Mouse (Mus musculus): ENCODE data around the gene Hmg20b. TPM values are rescaled to one million over a fixed set of nuclear protein-coding genes. Genes with fewer than 3 reads are reported as not detected.

The Hmg20b gene
- total RNA-seq, 4 experiments from 2014 or later = 16.9 to 22.8 (median 21.1) TPM

DNA sequence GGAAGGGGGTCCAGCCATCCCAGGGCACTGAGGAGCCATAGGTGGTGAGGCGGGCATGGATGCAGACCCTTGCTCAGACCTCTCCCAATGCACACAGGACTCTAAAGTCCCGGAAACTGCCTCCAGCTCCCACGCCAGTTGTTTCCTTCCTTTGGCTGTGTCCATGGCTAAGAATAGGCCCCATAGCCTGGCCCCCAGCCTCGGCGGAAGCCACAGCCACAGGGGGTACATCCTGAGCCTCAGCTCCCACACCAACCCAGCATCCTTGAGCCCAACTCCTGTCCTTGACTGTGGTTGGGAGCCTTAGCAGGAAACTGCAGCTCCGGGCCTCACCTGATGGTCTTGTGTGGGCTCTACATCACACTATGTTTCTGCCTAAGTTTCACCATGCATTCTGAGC is 23.4 kb downstream of the Hmg20b start:
- no peak for DNase-seq (ENCODE audit: low spot score in 2 of 2)

DNA sequence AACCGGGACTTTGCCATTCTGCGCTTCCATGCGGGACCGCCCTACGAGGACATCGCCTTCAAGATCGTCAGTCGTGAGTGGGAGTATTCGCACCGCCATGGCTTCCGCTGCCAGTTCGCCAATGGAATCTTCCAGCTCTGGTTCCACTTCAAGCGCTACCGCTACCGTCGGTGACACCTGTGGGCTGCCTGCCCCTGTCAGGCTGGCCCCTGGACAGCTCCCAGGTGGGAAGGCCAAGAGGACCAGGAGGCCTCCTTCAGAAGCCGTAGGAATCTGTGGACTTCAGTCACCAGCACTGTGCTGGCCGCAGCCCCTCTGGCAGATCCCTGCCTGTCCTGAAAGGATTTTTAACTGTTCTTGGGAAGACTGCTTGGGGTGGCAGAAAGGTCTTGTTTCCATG is 24.5 kb downstream of the Hmg20b start:
- DNase-seq (ENCODE audit: low spot score in 2 of 2) = no peak

DNA sequence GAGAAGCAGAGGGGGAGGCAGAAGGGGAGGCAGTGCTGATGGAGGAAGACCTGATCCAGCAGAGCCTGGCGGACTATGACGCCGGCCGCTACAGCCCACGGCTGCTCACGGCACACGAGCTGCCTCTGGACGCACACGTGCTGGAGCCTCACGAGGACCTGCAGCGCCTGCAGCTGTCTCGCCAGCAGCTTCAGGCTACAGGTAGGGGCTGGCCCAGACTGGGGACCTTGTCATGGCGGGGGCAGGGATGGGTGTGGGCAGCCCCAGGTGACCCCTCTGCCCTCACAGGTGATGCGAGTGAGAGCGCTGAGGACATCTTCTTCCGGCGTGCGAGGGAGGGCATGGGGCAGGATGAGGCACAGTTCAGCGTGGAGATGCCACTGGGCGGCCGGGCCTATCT is 25.1 kb downstream of the Hmg20b start:
- no peak for DNase-seq (ENCODE audit: low spot score in 2 of 2)

DNA sequence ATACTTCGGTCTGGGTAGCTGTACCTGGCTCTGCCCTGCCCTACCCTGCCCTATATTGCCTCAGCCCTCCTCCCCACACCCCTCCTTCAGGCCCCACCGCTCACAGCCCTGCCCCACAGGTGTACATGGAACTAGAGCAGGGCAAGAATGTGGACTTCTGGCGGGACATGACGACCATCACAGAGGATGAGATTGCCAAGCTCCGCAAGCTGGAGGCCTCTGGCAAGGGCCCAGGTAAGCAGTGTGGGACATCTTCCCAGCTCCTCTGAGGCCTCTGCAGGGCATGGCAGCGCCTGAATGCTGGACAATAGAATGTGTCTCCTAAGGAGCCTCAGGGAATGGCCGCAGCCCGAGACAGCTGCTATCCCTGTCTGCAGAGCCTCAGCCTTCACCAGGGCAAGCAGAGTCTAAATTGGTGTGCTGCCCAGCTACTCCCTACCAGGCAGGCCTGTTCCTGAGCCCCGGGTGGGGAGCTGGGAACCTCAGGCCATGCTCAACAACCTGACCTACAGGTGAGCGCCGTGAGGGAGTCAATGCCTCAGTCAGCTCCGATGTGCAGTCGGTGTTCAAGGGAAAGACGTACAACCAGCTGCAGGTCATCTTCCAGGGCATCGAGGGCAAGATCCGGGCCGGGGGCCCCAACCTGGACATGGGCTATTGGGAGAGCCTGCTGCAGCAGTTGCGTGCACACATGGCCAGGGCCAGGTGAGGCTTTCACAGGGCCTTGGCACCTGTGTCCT is 26.3 kb downstream of the Hmg20b start:
- DNase-seq (ENCODE audit: low spot score in 2 of 2) = no peak

DNA sequence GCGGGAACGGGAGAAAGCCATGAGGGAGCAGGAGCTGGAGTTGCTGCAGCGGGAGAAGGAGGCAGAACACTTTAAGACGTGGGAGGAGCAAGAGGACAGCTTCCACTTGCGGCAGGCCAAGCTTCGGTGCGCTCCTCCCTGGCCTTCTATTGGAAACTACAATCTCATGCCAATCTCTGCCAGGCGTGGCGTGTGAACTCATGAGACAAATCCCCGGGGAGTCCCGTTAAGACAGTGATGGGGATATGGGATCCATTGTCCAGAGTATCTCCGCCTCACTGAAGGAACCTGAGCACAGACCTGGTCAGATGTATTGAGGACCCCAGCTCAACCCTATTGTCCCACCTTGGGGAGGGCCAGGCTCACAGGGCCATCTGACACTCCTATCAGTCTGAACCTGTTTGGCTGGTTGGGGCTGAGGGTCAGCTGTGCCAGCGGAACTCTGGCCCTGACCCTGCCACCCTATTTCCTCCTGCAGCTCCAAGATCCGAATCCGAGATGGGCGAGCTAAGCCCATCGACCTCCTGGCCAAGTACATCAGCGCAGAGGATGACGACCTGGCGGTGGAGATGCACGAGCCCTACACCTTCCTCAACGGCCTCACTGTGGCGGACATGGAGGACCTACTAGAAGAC is 27.0 kb downstream of the Hmg20b start:
- DNase-seq (ENCODE audit: low spot score in 2 of 2) = no peak

DNA sequence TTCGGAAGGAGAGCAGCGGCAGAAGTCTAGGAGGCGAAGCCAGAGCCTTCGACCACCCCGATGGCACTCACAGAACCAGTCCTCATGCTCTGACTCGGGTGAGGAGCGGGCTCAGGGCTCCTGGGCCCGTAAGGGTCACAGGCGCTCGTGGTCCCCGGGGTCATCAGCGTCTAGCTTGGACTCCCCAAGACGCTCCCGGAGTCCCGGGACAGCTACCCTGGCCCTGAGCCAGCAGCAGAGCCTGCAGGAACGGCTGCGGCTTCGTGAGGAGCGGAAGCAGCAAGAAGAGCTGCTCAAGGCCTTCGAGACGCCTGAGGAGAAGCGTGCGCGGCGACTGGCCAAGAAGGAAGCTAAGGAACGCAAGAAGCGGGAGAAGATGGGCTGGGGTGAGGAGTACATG is 27.8 kb downstream of the Hmg20b start:
- DNase-seq (ENCODE audit: low spot score in 2 of 2) = no peak

DNA sequence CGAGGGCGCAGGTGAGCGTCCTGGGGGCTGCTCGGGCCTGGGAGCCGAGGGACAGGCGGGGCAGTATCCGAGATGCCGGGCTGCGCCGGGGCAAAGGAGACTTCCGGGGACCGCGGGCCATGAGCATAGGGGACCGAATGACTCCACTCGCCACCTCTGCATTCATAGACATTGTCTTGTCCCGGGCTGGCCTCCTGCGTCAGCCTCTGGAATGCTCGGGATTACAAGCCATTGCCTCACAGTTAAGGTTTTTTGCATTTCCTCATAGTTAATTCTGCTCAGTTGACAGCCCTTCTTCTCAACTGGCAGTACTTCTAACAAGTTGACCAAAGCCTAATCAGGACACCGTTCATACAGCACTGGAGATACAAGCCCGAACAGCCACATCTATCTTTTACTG is 28.8 kb downstream of the Hmg20b start:
- DNase-seq (ENCODE audit: low spot score in 2 of 2) = no peak

DNA sequence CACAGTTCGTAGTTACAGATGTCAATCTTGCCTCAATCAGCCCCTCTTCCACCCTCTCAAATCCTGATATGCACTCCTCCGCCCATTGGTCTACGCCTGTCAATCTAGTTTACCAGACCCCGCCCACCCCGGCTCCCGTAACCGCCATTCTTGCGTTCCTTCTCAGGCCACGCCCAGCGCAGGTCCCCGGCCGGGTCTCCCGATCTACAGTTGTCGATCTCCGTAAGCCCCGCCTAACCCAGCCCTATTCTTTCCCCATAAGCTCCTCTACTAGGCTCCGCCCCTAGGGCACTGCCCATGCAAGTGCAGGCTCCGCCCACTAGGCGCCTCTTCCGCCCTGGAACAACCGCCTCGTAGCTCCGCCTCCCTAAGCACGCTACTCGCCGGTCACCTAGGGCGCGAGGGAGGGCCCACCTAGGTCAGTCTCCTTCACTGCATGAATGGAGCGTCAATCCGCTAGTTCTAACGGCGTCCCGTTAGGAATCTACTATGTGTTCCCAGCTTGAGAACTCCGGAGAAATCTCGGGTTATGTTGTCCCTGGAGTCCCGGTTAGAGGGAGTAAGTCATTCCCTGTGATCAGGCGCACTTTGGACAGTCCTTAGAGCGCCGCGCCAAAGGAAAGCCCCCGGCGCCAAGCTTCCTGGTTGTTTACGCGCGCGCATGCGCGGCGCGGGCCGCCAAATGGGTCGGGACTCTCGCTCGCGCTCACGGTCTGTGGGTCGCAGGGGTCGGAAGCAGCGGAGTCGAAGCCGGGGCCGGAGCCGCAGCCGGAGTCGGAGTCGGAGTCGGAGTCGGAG is 29.5 kb downstream of the Hmg20b start, which contains the start of gene Cactin:
Gene Cactin, plus strand, starts transcription at position 554 of the 798 bp plus-strand sequence.
- DNase-seq (ENCODE audit: low spot score in 2 of 2) = peak; percentile 100

DNA sequence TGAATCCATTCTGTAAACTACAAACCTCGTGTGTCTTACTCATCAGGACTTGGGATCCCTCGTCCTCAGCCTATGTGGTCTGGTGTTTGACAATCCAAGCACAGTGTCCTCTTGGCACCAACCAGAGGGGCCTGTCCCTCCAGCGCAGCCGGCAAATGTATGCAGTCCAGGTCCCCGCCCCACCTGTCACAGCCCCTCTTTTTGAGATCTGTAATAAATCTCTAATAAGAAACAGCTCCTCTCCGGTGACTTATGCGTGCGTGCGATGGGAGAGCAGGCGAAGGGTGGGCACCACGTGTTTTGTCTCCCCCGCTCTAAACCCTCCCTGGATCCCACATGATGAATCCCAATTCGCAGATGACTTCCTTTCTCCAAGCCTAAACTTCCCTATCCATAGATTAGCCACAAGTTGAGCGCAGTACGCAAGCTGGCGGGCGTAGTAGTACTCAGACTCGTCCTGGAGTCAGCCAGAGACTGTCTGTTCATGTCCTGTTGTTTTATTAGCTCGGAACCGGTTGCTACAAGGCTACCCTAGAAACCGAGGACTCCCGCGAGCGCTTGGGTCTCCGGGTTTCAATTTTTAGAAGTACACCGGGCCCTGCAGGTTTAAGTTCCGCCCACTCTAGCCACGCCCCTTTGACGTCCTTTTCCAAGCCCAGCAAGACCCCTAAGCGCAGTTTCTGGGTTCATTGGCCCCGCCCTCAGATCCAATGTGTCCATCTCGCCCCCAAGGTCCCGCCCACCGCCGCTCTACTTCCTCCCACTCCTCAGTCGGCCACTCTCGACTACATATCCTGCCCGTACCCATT is 30.3 kb downstream of the Hmg20b start:
- no peak for DNase-seq (ENCODE audit: low spot score in 2 of 2)

DNA sequence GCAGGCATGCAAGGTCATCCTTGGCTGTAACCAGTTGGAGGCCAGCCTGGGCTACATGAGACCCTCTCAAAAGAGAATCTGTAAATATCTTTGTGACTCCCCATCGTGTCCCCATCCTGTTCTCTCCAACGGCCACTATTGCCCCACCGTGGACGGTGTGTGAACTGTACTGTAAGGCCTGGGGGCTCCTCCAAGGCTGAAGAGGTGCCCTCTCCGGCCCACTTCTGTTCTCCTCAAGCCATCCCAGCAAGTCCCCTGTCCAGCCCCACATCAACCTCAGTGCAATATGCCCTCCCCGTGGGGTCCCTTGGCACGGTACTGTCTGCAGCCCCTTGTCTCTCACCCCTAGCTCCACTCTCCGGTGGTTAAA is 31.0 kb downstream of the Hmg20b start:
- no peak for DNase-seq (ENCODE audit: low spot score in 2 of 2)

DNA sequence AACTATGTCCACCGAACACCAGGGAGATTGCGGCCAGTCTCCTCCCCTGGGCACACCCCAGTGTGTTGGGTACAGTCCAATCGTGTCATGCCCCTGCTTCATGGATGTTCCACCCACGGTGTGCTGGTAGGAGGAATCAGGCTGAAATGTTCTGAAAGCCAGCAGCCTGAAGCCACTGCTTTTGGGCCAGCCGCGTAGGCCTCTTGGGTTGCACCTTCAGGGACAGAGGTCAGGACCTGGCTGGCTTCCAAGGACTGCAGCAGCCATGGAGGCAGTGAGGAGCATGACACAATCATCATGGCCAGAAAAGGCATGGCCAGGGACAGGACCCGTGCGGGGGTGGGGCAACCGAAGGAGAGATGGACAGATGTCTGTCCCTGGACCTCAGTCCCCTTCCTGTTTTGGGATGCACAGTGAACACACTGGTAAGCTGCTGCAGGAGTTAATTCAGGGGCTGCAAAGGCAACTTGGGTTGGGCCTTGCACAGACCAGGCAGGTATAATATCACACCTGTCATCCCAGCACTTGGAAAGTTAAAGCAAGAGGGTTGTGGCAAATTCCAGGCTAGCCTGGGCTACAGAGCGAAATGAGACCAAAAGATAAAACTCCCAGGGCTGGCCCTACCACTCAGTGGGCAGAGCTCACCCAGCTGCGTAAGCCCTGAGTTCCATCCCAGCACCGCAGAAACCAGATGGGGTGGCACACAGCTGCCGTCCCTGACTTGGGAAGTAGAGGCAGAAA is 31.5 kb downstream of the Hmg20b start:
- DNase-seq (ENCODE audit: low spot score in 2 of 2) = peak in 1 of 2 experiments; percentile 43

DNA sequence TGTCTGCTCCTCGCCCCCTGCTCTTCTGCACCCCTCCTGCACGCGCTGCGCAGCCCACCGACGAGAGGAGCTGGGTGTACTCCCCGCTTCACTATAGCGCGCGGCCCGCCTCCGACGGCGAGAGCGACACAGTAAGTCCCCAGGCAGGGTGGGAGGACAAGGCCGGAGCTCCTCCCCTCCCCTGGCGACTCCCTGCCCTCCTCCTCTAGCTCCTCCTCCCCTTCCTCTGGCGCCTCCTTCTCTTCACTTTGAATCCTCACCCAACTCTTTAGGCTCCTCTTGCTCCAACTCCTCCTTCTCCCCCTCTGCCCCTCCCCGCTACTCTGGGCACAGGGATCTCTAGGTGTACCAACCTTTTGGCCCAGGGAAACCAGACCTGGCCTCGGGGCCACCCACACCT is 33.0 kb downstream of the Hmg20b start:
- DNase-seq (ENCODE audit: low spot score in 2 of 2) = no peak

DNA sequence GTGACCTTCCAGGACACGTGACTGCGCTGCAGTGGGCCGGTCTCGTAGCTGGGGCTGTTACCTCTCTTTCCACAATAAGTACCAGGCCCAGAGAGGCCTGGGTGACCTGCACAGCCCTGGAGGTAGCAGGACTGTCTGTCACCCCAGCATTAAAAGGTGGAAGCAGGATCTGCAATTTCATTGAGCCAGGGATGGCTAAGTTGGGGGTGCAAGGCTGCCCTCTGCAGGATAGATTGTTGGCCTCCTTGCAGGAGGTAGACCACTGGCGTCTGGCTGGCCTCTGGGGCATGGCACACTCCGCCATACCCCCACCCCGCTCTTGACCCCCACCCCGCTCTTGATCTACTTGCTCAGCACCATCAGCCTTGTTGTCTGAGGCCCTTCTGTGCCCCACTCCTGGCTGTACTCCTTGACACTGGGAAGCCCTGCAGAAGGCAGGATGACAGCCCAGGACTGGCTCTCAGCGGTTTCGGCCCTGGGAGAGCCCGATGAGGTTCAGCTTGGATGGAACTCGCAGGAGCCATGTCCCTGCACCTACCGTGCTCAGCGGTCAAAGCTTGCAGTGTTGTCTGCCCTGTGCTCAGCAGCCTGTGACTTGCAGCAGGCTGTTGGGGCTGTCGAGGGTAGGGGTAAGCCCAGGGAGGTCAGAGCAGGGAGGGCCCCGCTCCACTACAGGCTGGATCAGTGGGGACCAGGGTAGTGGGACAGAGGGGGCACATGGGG is 33.8 kb downstream of the Hmg20b start:
- DNase-seq (ENCODE audit: low spot score in 2 of 2) = no peak

DNA sequence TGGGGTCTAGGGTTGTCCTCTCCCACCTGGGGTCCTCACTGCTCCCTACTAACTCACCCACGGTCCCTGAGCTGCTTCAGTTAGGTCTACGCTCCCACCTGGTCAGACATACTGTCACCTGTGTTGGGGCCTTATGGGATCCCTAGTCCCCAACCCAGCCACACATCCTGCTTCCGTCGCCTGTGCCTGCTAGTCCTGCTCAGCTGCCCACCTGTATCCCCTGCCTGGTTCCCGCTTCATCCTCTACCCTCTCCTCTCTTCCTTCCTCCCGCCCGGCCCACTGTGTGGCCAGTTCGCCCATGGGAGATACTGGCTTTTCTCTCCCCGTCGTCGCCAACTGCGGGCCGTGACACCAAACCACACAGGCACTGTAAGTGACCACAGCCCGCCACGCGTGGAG is 34.7 kb downstream of the Hmg20b start:
- no peak for DNase-seq (ENCODE audit: low spot score in 2 of 2)

DNA sequence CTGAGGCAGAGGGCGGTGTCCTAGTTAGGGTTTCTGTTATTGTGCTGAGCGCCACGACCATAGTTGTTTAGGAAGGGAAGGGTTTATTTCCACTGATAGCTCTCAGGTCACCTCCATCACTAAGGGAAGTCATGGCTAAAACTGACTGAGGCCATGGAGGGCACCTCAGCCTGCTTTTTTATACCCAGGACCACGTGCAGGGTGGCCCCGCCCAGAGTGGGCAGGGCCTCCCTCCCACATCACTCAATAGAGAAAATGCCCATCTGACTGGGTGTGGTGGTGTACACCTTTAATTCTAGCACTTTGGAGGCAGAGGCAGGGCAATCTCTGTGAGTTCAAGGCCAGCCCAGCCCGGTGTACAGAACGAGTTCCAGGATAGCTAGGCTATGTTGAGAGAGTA is 36.1 kb downstream of the Hmg20b start:
- DNase-seq (ENCODE audit: low spot score in 2 of 2) = no peak

DNA sequence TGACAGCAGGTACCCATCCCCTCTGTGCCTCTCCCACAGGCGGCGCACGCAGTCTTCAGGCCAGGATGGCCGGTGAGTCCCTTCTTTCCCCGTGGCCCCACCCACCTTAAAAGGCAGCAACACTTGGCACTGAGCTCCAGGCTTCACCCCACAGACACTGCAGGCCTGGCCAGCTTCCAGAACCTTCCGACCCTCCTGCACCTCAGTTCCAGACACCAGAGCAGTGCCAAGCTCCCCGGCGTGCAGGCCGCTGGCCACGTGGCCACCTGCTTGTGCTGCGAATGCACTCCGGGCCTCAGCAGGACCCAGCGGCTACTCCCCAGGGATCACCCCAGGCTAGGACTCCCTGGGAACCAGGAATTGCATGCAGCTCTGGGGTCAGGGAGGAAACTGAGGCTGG is 36.7 kb downstream of the Hmg20b start:
- DNase-seq (ENCODE audit: low spot score in 2 of 2) = no peak

DNA sequence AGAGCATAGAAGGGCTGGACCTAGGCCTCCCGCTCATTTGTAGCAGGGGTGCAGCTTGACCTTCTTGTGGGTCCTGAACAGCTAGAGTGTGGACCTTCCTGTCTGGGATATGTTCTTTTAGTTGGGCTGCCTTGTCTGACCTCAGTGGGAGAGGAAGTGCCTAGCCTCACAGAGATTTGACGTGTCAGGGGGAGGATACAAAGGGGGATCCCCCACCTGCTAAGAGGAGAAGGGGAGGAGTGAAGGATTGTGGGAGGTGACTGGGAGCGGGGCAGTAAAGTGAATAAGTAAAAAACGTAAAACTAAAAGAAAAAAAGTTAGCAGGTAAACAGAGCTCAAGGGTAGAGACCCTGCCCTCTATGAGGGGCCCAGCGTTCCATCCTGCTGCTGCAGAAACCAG is 40.7 kb downstream of the Hmg20b start:
- no peak for DNase-seq (ENCODE audit: low spot score in 2 of 2)

DNA sequence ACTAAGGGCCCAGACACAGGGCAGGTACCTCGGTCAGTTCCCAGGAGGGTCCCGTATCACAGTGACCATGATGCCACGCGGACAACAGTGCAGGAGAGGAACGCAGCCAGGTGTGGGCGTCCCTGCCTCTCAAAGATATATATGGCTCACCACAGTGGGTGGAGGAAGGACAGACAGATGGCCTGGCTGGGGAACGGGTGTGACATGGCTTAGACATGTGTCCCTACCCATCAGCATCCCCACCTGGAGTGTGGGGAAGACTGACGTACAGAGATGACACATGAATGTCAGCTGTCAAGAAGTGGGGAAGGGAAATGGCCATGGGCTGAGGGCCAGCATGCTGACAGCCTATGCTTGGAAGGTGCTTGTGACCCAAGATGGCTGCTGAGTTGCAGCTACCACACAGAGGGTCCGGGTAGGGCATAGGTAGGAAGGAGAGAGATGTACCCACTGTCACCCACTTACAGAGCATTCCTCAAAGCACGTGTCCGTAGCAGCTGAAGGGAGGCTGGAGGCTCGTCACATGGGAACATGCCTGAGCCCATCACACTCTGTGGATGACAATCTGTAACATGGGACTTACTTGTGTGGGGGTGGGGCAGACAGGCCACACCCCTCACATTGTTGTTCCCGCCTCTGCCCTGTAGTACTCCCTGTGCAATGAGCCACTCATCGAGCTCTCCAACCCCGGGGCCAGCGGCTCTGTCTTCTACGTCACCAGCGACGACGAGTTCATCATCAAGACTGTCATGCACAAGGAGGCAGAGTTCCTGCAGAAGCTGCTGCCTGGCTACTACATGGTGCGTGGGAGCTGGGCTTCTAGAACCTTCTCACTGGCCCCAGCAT is 43.2 kb downstream of the Hmg20b start:
- no peak for DNase-seq (ENCODE audit: low spot score in 2 of 2)

DNA sequence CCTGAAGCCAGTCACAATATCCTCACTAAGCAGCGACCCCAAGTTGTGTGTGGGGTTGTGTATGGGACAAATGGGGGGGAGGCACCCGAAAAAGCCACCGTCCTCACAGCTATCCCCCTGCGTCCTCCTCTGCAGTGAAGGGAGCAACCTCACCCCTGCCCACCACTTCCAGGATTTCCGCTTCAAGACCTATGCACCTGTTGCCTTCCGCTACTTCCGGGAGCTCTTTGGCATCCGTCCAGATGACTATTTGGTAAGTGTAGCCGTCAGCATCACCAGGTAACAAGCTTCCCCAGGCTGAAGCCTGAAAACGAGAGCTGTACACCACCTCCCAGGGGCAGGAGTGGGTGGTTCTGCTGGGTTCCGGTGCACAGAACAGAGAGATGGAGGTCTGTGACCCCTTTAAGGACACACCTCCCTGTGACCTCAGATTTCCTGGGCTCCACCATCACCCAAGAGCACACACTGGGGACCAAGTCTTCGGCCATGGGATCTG is 44.1 kb downstream of the Hmg20b start:
- DNase-seq (ENCODE audit: low spot score in 2 of 2) = no peak

Data from gastrocnemius, adult 8-10 months (tissue).